Comparison of ENCODE assay signal across 11 mouse cellular contexts in the genomic region with DNA sequence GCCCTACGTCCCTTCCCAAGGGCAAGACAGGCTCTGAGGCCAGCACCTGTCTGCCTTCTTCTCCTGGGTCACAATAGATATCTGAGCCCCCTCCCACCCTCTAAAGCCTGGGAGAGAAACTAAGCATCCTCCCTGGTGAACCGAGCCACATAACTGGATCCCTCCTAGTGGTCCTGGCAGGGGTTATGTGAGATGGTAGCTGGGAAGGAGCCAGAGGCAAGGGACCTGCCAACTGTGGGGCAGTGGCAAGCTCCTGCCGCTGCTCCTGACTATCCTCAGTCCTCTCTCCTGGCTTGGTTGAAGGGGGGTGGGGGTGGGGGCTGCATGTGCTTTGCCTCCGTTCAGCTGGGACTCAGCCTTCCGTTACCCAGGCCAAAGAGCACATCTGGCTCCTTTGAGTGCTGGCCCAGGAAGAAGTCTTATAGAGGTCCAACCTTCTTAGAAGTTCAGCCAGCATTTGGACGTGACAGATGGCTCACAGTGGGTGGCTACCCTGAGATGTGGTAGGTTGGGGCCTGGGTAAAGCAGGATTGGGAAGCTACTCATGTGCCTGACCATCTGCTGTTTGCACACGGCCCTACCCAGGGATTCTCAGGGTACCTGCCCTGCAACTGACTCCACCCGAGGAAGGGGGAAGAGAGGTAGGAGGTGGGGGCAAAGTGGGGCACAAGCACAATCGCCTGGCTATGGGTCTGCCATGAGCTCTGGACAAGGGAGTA. TPM values are rescaled to one million over a fixed set of nuclear protein-coding genes. Genes with fewer than 3 reads are reported as not detected.
A peak's percentile ranks its signal among the peaks of the same experiment; 100 is the strongest.
DNase-seq lines count a peak whose midpoint lies in the region; ATAC-seq and TF ChIP-seq lines count a peak whose summit lies in the region.
"Had no signal": no experiment of that assay in that cellular context is flagged by ENCODE, and none has a peak within 500 bp of the region (broad histone marks: within the 10 kb centered on the region; RNA-seq: fewer than 3 reads in every experiment).

No protein-coding gene starts in this region.

- H3K9ac ChIP-seq in hindbrain, postnatal 0 days (replicated peaks; ENCODE audit: low read length) = no peak overlapping the region
- H3K9ac ChIP-seq: lung, embryonic 15.5 days had no signal

- H3K27ac ChIP-seq in hindbrain, postnatal 0 days = no peak overlapping the region
- H3K27ac ChIP-seq: lung, embryonic 15.5 days had no signal

- 30% methylated on average over 9 of the region's 9 CpGs for WGBS in hindbrain, postnatal 0 days

- ATAC-seq in hindbrain, postnatal 0 days = peak; percentile 74
- no peak for ATAC-seq in CD4-positive, CD25-positive, alpha-beta regulatory T cell, adult 4 months

- no peak for TF ChIP-seq CTCF in hindbrain, postnatal 0 days (IDR thresholded peaks at IDR 0.05; ENCODE audit: low read depth)

- no peaks in the 10 kb centered on the region for H3K27me3 ChIP-seq in hindbrain, postnatal 0 days (ENCODE audit: insufficient read depth, low read length)
- H3K27me3 ChIP-seq: lung, embryonic 15.5 days had no signal

- H3K9me3 ChIP-seq in hindbrain, postnatal 0 days (ENCODE audit: low read length) = 0 out of 2 replicates have a peak, but pooled peaks cover 3% of the 10 kb centered on the region
- H3K9me3 ChIP-seq: lung, embryonic 15.5 days had no signal

- H3K4me1 ChIP-seq in hindbrain, postnatal 0 days (ENCODE audit: insufficient read depth, low read length) = no peaks in the 10 kb centered on the region; the same call in 1 of the 2 replicates

- peak; percentile 52 for DNase-seq in right cerebral cortex, adult 18-20 months
- no peak for DNase-seq in right cerebral cortex, postnatal 10 days (ENCODE audit: low spot score in 2 of 2)
- peak; percentile 49 for DNase-seq in embryo, embryonic 11 days
- peak; percentile 80 for DNase-seq in hindbrain, postnatal 0 days (ENCODE audit: low spot score)
- no peak for DNase-seq in kidney, postnatal 25 days
- DNase-seq in adrenal gland, postnatal 4 days (ENCODE audit: low spot score in 2 of 2) = no peak
- DNase-seq: heart, postnatal 36 days; thymus, adult 2 months had no signal

- no peak overlapping the region for H3K4me2 ChIP-seq in hindbrain, postnatal 0 days (ENCODE audit: low read depth, low read length)
- H3K4me2 ChIP-seq: lung, embryonic 15.5 days had no signal

- no peak overlapping the region for H3K4me3 ChIP-seq in hindbrain, postnatal 0 days (ENCODE audit: low read length)
- H3K4me3 ChIP-seq: lung, embryonic 15.5 days had no signal

- no peaks in the 10 kb centered on the region for H3K36me3 ChIP-seq in hindbrain, postnatal 0 days (ENCODE audit: insufficient read depth, low read length)
- H3K36me3 ChIP-seq: lung, embryonic 15.5 days had no signal

RNA-seq across cellular contexts. Expression of a gene that starts 3.7 kb away (rescaled TPM):
- not detected in 2 replicates for total RNA-seq in hindbrain, postnatal 0 days (2014; rRNA removed)
- polyA plus RNA-seq in hindbrain, postnatal 0 days (2015; fragmentation: Nextera tagmentation; extraction: Ambion mirVana) = 0.44 and 0.55 TPM in 2 replicates
- total RNA-seq in adrenal gland, postnatal 4 days (2021) = not detected
- polyA plus RNA-seq in CD4-positive, CD25-positive, alpha-beta regulatory T cell, adult 4 months (2017; shearing (Covaris generic)) = not detected
- total RNA-seq: heart, postnatal 36 days; MEL had no signal

RNA-seq across cellular contexts. Expression of a gene that starts 18.4 kb away (rescaled TPM):
- not detected in 2 replicates for total RNA-seq in hindbrain, postnatal 0 days (2014; rRNA removed)
- polyA plus RNA-seq in hindbrain, postnatal 0 days (2015; fragmentation: Nextera tagmentation; extraction: Ambion mirVana) = not detected in 2 replicates
- 10 to 100 TPM in 1 of 2 experiments, not detected in 1; 35.5 TPM for total RNA-seq in adrenal gland, postnatal 4 days (2021)
- not detected for polyA plus RNA-seq in CD4-positive, CD25-positive, alpha-beta regulatory T cell, adult 4 months (2017; shearing (Covaris generic))
- total RNA-seq: heart, postnatal 36 days; MEL had no signal
- polyA plus RNA-seq: lung, embryonic 15.5 days had no signal

RNA-seq across cellular contexts. Expression of a gene that starts 39.4 kb away (rescaled TPM):
- not detected in 2 replicates for total RNA-seq in hindbrain, postnatal 0 days (2014; rRNA removed)
- polyA plus RNA-seq in hindbrain, postnatal 0 days (2015; fragmentation: Nextera tagmentation; extraction: Ambion mirVana) = not detected in 2 replicates
- not detected for total RNA-seq in adrenal gland, postnatal 4 days (2021)
- polyA plus RNA-seq in CD4-positive, CD25-positive, alpha-beta regulatory T cell, adult 4 months (2017; shearing (Covaris generic)) = not detected
- total RNA-seq: heart, postnatal 36 days; MEL had no signal
- polyA plus RNA-seq: lung, embryonic 15.5 days had no signal

Comparison
In these comparisons a context has a peak if more than half of its experiments do, and no peak if none do; other contexts are left out.
1. DNase-seq: peak in right cerebral cortex, adult 18-20 months (single experiment), embryo, embryonic 11 days (single experiment) and hindbrain, postnatal 0 days (single experiment); none in right cerebral cortex, postnatal 10 days (0 of 2), kidney, postnatal 25 days (0 of 2) and adrenal gland, postnatal 4 days (0 of 2).